ENCODE assay signal across 26 mouse cellular contexts in genomic region chr9:9653463-9653862, GRCm38 (mm10).
"Had no signal": no experiment of that assay in that cellular context is flagged by ENCODE, and none has a peak within 500 bp of the region (broad histone marks: within the 10 kb centered on the region; RNA-seq: fewer than 3 reads in every experiment).

No protein-coding gene starts in this region.

- H3K27me3 ChIP-seq: heart, embryonic 13.5 days; heart, embryonic 15.5 days; hindbrain, embryonic 13.5 days; hindbrain, embryonic 15.5 days; intestine, embryonic 15.5 days; kidney, embryonic 15.5 days; limb, embryonic 13.5 days; limb, embryonic 15.5 days had no signal

- H3K4me3 ChIP-seq: gastrocnemius, adult 2 months; heart, adult 2 months; heart, embryonic 13.5 days; heart, embryonic 15.5 days; hindbrain, embryonic 13.5 days; hindbrain, embryonic 15.5 days; intestine, embryonic 15.5 days; kidney, embryonic 15.5 days; limb, embryonic 13.5 days; limb, embryonic 15.5 days had no signal

- H3K4me2 ChIP-seq: heart, embryonic 11.5 days; heart, embryonic 13.5 days; heart, embryonic 15.5 days; hindbrain, embryonic 13.5 days; hindbrain, embryonic 15.5 days; intestine, embryonic 15.5 days; kidney, embryonic 15.5 days; limb, embryonic 13.5 days; limb, embryonic 15.5 days had no signal

- ATAC-seq: inflammation-experienced regulatory T-cells, adult 6 months; intestine, embryonic 15.5 days had no signal

- H3K36me3 ChIP-seq: heart, embryonic 13.5 days; heart, embryonic 15.5 days; hindbrain, embryonic 13.5 days; hindbrain, embryonic 15.5 days; intestine, embryonic 15.5 days; kidney, embryonic 15.5 days; limb, embryonic 13.5 days; limb, embryonic 15.5 days had no signal

- H3K27ac ChIP-seq: gastrocnemius, adult 2 months; heart, adult 2 months; heart, embryonic 13.5 days; heart, embryonic 15.5 days; hindbrain, embryonic 13.5 days; hindbrain, embryonic 15.5 days; intestine, embryonic 15.5 days; kidney, embryonic 15.5 days; kidney, postnatal 0 days; limb, embryonic 13.5 days; limb, embryonic 15.5 days had no signal

- H3K9me3 ChIP-seq: heart, embryonic 13.5 days; heart, embryonic 15.5 days; hindbrain, embryonic 13.5 days; hindbrain, embryonic 15.5 days; intestine, embryonic 15.5 days; kidney, embryonic 15.5 days; limb, embryonic 13.5 days; limb, embryonic 15.5 days had no signal

- H3K9ac ChIP-seq: heart, embryonic 13.5 days; heart, embryonic 15.5 days; hindbrain, embryonic 13.5 days; hindbrain, embryonic 15.5 days; intestine, embryonic 15.5 days; kidney, embryonic 15.5 days; limb, embryonic 13.5 days; limb, embryonic 15.5 days had no signal

- DNase-seq: gastrocnemius, adult 2 months; gastrocnemius, postnatal 10 days; gastrocnemius, postnatal 25 days; heart, adult 11 months; heart, adult 2 months; heart, postnatal 14 days; heart, postnatal 36 days; kidney, adult 11 months; kidney, adult 2 months; kidney, adult 9 months; kidney, postnatal 14 days; kidney, postnatal 36 days; layer of hippocampus, adult 9-11 months; layer of hippocampus, postnatal 36 days; left cerebral cortex, postnatal 4 days had no signal

- H3K4me1 ChIP-seq: heart, embryonic 13.5 days; heart, embryonic 15.5 days; hindbrain, embryonic 13.5 days; hindbrain, embryonic 15.5 days; intestine, embryonic 15.5 days; kidney, embryonic 15.5 days; limb, embryonic 13.5 days; limb, embryonic 15.5 days had no signal
